Mouse (Mus musculus): Measurements from ENCODE around the gene Fcrl5.
"Not testable (repeated sequence)": the region's sequence is repeated elsewhere in the genome, so short reads cannot be mapped to it uniquely, and the experiment has no call there.

Fcrl5 gene

GRCm38 (mm10) chr3:87435479-87435878 is at the start of gene Fcrl5:
TSS of gene Fcrl5 (plus strand) at chr3:87435773.
- DNase-seq, result no peak

GRCm38 (mm10) chr3:87390935-87391334 is 44.6 kb upstream of the Fcrl5 start:
- DNase-seq, result no peak

GRCm38 (mm10) chr3:87398809-87399208 is 36.8 kb upstream of the Fcrl5 start:
- DNase-seq, result no peak

- no peak for DNase-seq
Measured at GRCm38 (mm10) chr3:87399906-87400305, 35.7 kb upstream of the Fcrl5 start.

- DNase-seq, result no peak
Measured at GRCm38 (mm10) chr3:87401321-87401720, 34.3 kb upstream of the Fcrl5 start.

- peak; percentile 9 for DNase-seq
Measured at GRCm38 (mm10) chr3:87408171-87408570, 27.4 kb upstream of the Fcrl5 start.

GRCm38 (mm10) chr3:87409196-87409935 is 26.2 kb upstream of the Fcrl5 start:
- DNase-seq, result no peak

GRCm38 (mm10) chr3:87410605-87411004 is 25.0 kb upstream of the Fcrl5 start:
- DNase-seq, result no peak

- DNase-seq, result no peak
Measured at GRCm38 (mm10) chr3:87411150-87411549, 24.4 kb upstream of the Fcrl5 start.

- DNase-seq, result no peak
Measured at GRCm38 (mm10) chr3:87420645-87421044, 14.9 kb upstream of the Fcrl5 start.

- DNase-seq, result no peak
Measured at GRCm38 (mm10) chr3:87422386-87422910, 13.1 kb upstream of the Fcrl5 start.

- DNase-seq, result no peak
Measured at GRCm38 (mm10) chr3:87440586-87440985, 5.0 kb downstream of the Fcrl5 start.

- DNase-seq, result no peak
Measured at GRCm38 (mm10) chr3:87443968-87444367, 8.4 kb downstream of the Fcrl5 start.

GRCm38 (mm10) chr3:87465454-87465853 is 29.9 kb downstream of the Fcrl5 start:
- no peak for DNase-seq

- no peak for DNase-seq
Measured at GRCm38 (mm10) chr3:87467011-87467410, 31.4 kb downstream of the Fcrl5 start.

- DNase-seq, result no peak
Measured at GRCm38 (mm10) chr3:87467416-87467815, 31.8 kb downstream of the Fcrl5 start.

- DNase-seq, result not testable (repeated sequence)
Measured at GRCm38 (mm10) chr3:87477948-87478347, 42.4 kb downstream of the Fcrl5 start.

- DNase-seq, result not testable (repeated sequence)
Measured at GRCm38 (mm10) chr3:87478596-87478995, 43.0 kb downstream of the Fcrl5 start.

- DNase-seq, result not testable (repeated sequence)
Measured at GRCm38 (mm10) chr3:87479230-87479629, 43.7 kb downstream of the Fcrl5 start.

GRCm38 (mm10) chr3:87487392-87487791 is 51.8 kb downstream of the Fcrl5 start:
- no peak for DNase-seq

- no peak for DNase-seq
Measured at GRCm38 (mm10) chr3:87487911-87488310, 52.3 kb downstream of the Fcrl5 start.

GRCm38 (mm10) chr3:87498266-87498665 is 62.7 kb downstream of the Fcrl5 start:
- no peak for DNase-seq

GRCm38 (mm10) chr3:87499072-87499471 is 63.5 kb downstream of the Fcrl5 start:
- DNase-seq, result peak; percentile 49
